Mouse (Mus musculus): Measurements from ENCODE around the gene Susd3. TPM values are rescaled to one million over a fixed set of nuclear protein-coding genes. Genes with fewer than 3 reads are reported as not detected.

The Susd3 gene
- polyA plus RNA-seq, 1 experiment from 2014 or later = 1.3 TPM

Other genes with a start within 250 kb of the Susd3 start
- 2.5 and 2.6 TPM in 2 replicates for gene Wnk2, start 100.7 kb downstream of the Susd3 start, polyA plus RNA-seq (2014; fragmentation: Nextera tagmentation; extraction: Ambion mirVana)
- 29.8 and 30.5 TPM in 2 replicates for gene Ninj1, start 61.2 kb downstream of the Susd3 start, polyA plus RNA-seq (2014; fragmentation: Nextera tagmentation; extraction: Ambion mirVana)
- 32.1 and 34.4 TPM in 2 replicates for gene Card19, start 32.7 kb downstream of the Susd3 start, polyA plus RNA-seq (2014; fragmentation: Nextera tagmentation; extraction: Ambion mirVana)
- gene Fgd3, start 71.6 kb upstream of the Susd3 start, polyA plus RNA-seq (2014; fragmentation: Nextera tagmentation; extraction: Ambion mirVana) = 0.95 and 1.2 TPM in 2 replicates
- 22.9 and 26.0 TPM in 2 replicates for gene Bicd2, start 92.9 kb upstream of the Susd3 start, polyA plus RNA-seq (2014; fragmentation: Nextera tagmentation; extraction: Ambion mirVana)
- gene Ippk, start 172.5 kb upstream of the Susd3 start, polyA plus RNA-seq (2014; fragmentation: Nextera tagmentation; extraction: Ambion mirVana) = 13.5 and 14.9 TPM in 2 replicates
- gene Tes3-ps, start 244.6 kb upstream of the Susd3 start, polyA plus RNA-seq (2014; fragmentation: Nextera tagmentation; extraction: Ambion mirVana) = 0.60 and 0.70 TPM in 2 replicates